27 mouse cellular contexts compared by ENCODE assay signal in genomic region chr3:72840641-72841040, GRCm38 (mm10).
A peak's percentile ranks its signal among the peaks of the same experiment; 100 is the strongest.
DNase-seq lines count a peak whose midpoint lies in the region; ATAC-seq and TF ChIP-seq lines count a peak whose summit lies in the region.
"Had no signal": no experiment of that assay in that cellular context is flagged by ENCODE, and none has a peak within 500 bp of the region (broad histone marks: within the 10 kb centered on the region; RNA-seq: fewer than 3 reads in every experiment).

No protein-coding gene starts in this region.

- WGBS in hindbrain, embryonic 14.5 days: 85% methylated on average over 2 of the region's 2 CpGs
- 77% methylated on average over 2 of the region's 2 CpGs for WGBS in hindbrain, embryonic 11.5 days
- WGBS in midbrain, postnatal 0 days: 78% methylated on average over 2 of the region's 2 CpGs
- 87% methylated on average over 2 of the region's 2 CpGs for WGBS in midbrain, embryonic 16.5 days
- WGBS in embryonic facial prominence, embryonic 14.5 days: 35% methylated on average over 2 of the region's 2 CpGs
- WGBS in lung, adult 2 months: 65% methylated on average over 2 of the region's 2 CpGs

- no peak overlapping the region for H3K9ac ChIP-seq in hindbrain, embryonic 14.5 days
- H3K9ac ChIP-seq in hindbrain, embryonic 11.5 days (ENCODE audit: low read depth, low read length): no peak overlapping the region
- no peak overlapping the region for H3K9ac ChIP-seq in midbrain, postnatal 0 days (replicated peaks; ENCODE audit: low read length, poor library complexity, severe bottlenecking)
- no peak overlapping the region for H3K9ac ChIP-seq in midbrain, embryonic 16.5 days (ENCODE audit: low read depth, low read length)
- no peak overlapping the region for H3K9ac ChIP-seq in embryonic facial prominence, embryonic 14.5 days (ENCODE audit: low read depth, low read length)
- H3K9ac ChIP-seq: embryonic facial prominence, embryonic 12.5 days; forebrain, embryonic 12.5 days; forebrain, embryonic 15.5 days; heart, embryonic 12.5 days; heart, embryonic 15.5 days; hindbrain, embryonic 15.5 days had no signal

- H3K27ac ChIP-seq in hindbrain, embryonic 14.5 days: peak overlapping the region; percentile 43; the same call in 1 of the 2 replicates
- no peak overlapping the region for H3K27ac ChIP-seq in hindbrain, embryonic 11.5 days (ENCODE audit: low read depth, low read length)
- no peak overlapping the region for H3K27ac ChIP-seq in midbrain, postnatal 0 days (ENCODE audit: low read depth, low read length)
- no peak overlapping the region for H3K27ac ChIP-seq in midbrain, embryonic 16.5 days (ENCODE audit: low read length)
- no peak overlapping the region for H3K27ac ChIP-seq in embryonic facial prominence, embryonic 14.5 days (replicated peaks; ENCODE audit: low read depth, low read length)
- H3K27ac ChIP-seq: embryonic facial prominence, embryonic 12.5 days; forebrain, embryonic 12.5 days; forebrain, embryonic 15.5 days; heart, embryonic 15.5 days; hindbrain, embryonic 15.5 days had no signal

- DNase-seq in hindbrain, embryonic 14.5 days (ENCODE audit: low spot score): no peak
- DNase-seq in hindbrain, embryonic 11.5 days (ENCODE audit: low spot score): no peak
- peak; percentile 31 for DNase-seq in midbrain, postnatal 0 days (ENCODE audit: low spot score)
- peak; percentile 10 for DNase-seq in embryonic facial prominence, embryonic 14.5 days (ENCODE audit: low spot score)
- no peak for DNase-seq in lung, adult 2 months
- DNase-seq: adrenal gland, adult 2 months; adrenal gland, postnatal 14 days; cerebellum, adult 11-12 months; cerebellum, adult 8-10 months; cerebellum, postnatal 10 days; cerebellum, postnatal 36 days; embryo, embryonic 11 days; gastrocnemius, postnatal 25 days; heart, adult 18-20 months; heart, postnatal 10 days; heart, postnatal 36 days had no signal

- H3K4me3 ChIP-seq in hindbrain, embryonic 14.5 days (replicated peaks; ENCODE audit: low read length): no peak overlapping the region
- no peak overlapping the region for H3K4me3 ChIP-seq in hindbrain, embryonic 11.5 days (ENCODE audit: low read depth, low read length)
- no peak overlapping the region for H3K4me3 ChIP-seq in midbrain, postnatal 0 days (ENCODE audit: low read depth, low read length)
- no peak overlapping the region for H3K4me3 ChIP-seq in midbrain, embryonic 16.5 days (ENCODE audit: low read depth, low read length)
- no peak overlapping the region for H3K4me3 ChIP-seq in embryonic facial prominence, embryonic 14.5 days (ENCODE audit: low read depth, low read length)
- H3K4me3 ChIP-seq in lung, adult 2 months (replicated peaks; ENCODE audit: extremely low read depth, low read depth, low read length): no peak overlapping the region
- H3K4me3 ChIP-seq: embryonic facial prominence, embryonic 12.5 days; erythroblast, embryonic 14.5 days; forebrain, embryonic 12.5 days; forebrain, embryonic 15.5 days; heart, embryonic 12.5 days; heart, embryonic 15.5 days; hindbrain, embryonic 15.5 days had no signal

- TF ChIP-seq POLR2A in lung, adult 2 months (IDR thresholded peaks at IDR 0.05; ENCODE audit: borderline replicate concordance, extremely low read depth, low read depth, low read length): no peak

- no peaks in the 10 kb centered on the region for H3K36me3 ChIP-seq in hindbrain, embryonic 14.5 days (replicated peaks; ENCODE audit: control insufficient read depth, insufficient read depth)
- H3K36me3 ChIP-seq in hindbrain, embryonic 11.5 days (ENCODE audit: control insufficient read depth, insufficient read depth, low read length): no peaks in the 10 kb centered on the region
- no peaks in the 10 kb centered on the region for H3K36me3 ChIP-seq in midbrain, postnatal 0 days (ENCODE audit: insufficient read depth, low read length)
- H3K36me3 ChIP-seq in midbrain, embryonic 16.5 days (ENCODE audit: control insufficient read depth, insufficient read depth, low read length): no peaks in the 10 kb centered on the region
- no peaks in the 10 kb centered on the region for H3K36me3 ChIP-seq in embryonic facial prominence, embryonic 14.5 days (ENCODE audit: control insufficient read depth, insufficient read depth, low read length)
- H3K36me3 ChIP-seq: embryonic facial prominence, embryonic 12.5 days; forebrain, embryonic 12.5 days; forebrain, embryonic 15.5 days; heart, embryonic 12.5 days; heart, embryonic 15.5 days; hindbrain, embryonic 15.5 days had no signal

- no peaks in the 10 kb centered on the region for H3K9me3 ChIP-seq in hindbrain, embryonic 14.5 days (ENCODE audit: control insufficient read depth, low read length)
- H3K9me3 ChIP-seq in hindbrain, embryonic 11.5 days (ENCODE audit: control insufficient read depth, low read length): no peaks in the 10 kb centered on the region
- H3K9me3 ChIP-seq in midbrain, postnatal 0 days (ENCODE audit: low read length): no peaks in the 10 kb centered on the region
- no peaks in the 10 kb centered on the region for H3K9me3 ChIP-seq in midbrain, embryonic 16.5 days (replicated peaks; ENCODE audit: control insufficient read depth, low read length, poor library complexity, severe bottlenecking)
- no peaks in the 10 kb centered on the region for H3K9me3 ChIP-seq in embryonic facial prominence, embryonic 14.5 days (ENCODE audit: control insufficient read depth, low read length)
- H3K9me3 ChIP-seq: embryonic facial prominence, embryonic 12.5 days; forebrain, embryonic 12.5 days; forebrain, embryonic 15.5 days; heart, embryonic 12.5 days; heart, embryonic 15.5 days; hindbrain, embryonic 15.5 days had no signal

- no peaks in the 10 kb centered on the region for H3K4me1 ChIP-seq in hindbrain, embryonic 14.5 days (replicated peaks; ENCODE audit: control insufficient read depth, insufficient read depth, low read length)
- H3K4me1 ChIP-seq in hindbrain, embryonic 11.5 days (replicated peaks; ENCODE audit: control insufficient read depth, insufficient read depth, low read length): no peaks in the 10 kb centered on the region
- no peaks in the 10 kb centered on the region for H3K4me1 ChIP-seq in midbrain, postnatal 0 days (ENCODE audit: insufficient read depth, low read length)
- H3K4me1 ChIP-seq in midbrain, embryonic 16.5 days (ENCODE audit: control insufficient read depth, insufficient read depth, low read length): no peaks in the 10 kb centered on the region
- H3K4me1 ChIP-seq in embryonic facial prominence, embryonic 14.5 days (ENCODE audit: control insufficient read depth, insufficient read depth, low read length): no peaks in the 10 kb centered on the region
- H3K4me1 ChIP-seq in lung, adult 2 months (ENCODE audit: control insufficient read depth, insufficient read depth, low read length): no peaks in the 10 kb centered on the region
- H3K4me1 ChIP-seq: embryonic facial prominence, embryonic 12.5 days; forebrain, embryonic 12.5 days; forebrain, embryonic 15.5 days; heart, embryonic 12.5 days; heart, embryonic 15.5 days; hindbrain, embryonic 15.5 days had no signal

- ATAC-seq in hindbrain, embryonic 14.5 days (ENCODE audit: low FRiP score): no peak
- no peak for ATAC-seq in hindbrain, embryonic 11.5 days (ENCODE audit: low FRiP score)
- ATAC-seq in midbrain, postnatal 0 days (ENCODE audit: low FRiP score): no peak
- ATAC-seq in midbrain, embryonic 16.5 days: no peak
- ATAC-seq in embryonic facial prominence, embryonic 14.5 days (ENCODE audit: low read depth): peak; percentile 22; the same call in 1 of the 2 replicates
- ATAC-seq: CD4-positive, CD25-positive, alpha-beta regulatory T cell, adult 4 months; forebrain, embryonic 15.5 days; inflammation-experienced regulatory T-cells, adult 6 months; intestine, embryonic 16.5 days had no signal

- no peak overlapping the region for H3K4me2 ChIP-seq in hindbrain, embryonic 14.5 days (replicated peaks)
- no peak overlapping the region for H3K4me2 ChIP-seq in hindbrain, embryonic 11.5 days (replicated peaks; ENCODE audit: low read depth, low read length)
- no peak overlapping the region for H3K4me2 ChIP-seq in midbrain, postnatal 0 days (ENCODE audit: low read depth, low read length, poor library complexity, severe bottlenecking)
- no peak overlapping the region for H3K4me2 ChIP-seq in midbrain, embryonic 16.5 days (ENCODE audit: low read length)
- H3K4me2 ChIP-seq in embryonic facial prominence, embryonic 14.5 days (ENCODE audit: low read depth, low read length): no peak overlapping the region
- H3K4me2 ChIP-seq: embryonic facial prominence, embryonic 12.5 days; forebrain, embryonic 12.5 days; forebrain, embryonic 15.5 days; heart, embryonic 12.5 days; heart, embryonic 15.5 days; hindbrain, embryonic 15.5 days had no signal

- no peaks in the 10 kb centered on the region for H3K27me3 ChIP-seq in hindbrain, embryonic 14.5 days (ENCODE audit: control insufficient read depth, insufficient read depth, low read length)
- H3K27me3 ChIP-seq in hindbrain, embryonic 11.5 days (ENCODE audit: control insufficient read depth, insufficient read depth, low read length): no peaks in the 10 kb centered on the region
- no peaks in the 10 kb centered on the region for H3K27me3 ChIP-seq in midbrain, postnatal 0 days (ENCODE audit: insufficient read depth, low read length)
- H3K27me3 ChIP-seq in midbrain, embryonic 16.5 days (ENCODE audit: control insufficient read depth, insufficient read depth, low read depth, low read length): no peaks in the 10 kb centered on the region
- H3K27me3 ChIP-seq in embryonic facial prominence, embryonic 14.5 days (replicated peaks; ENCODE audit: control insufficient read depth, insufficient read depth, low read length): no peaks in the 10 kb centered on the region
- H3K27me3 ChIP-seq: embryonic facial prominence, embryonic 12.5 days; forebrain, embryonic 12.5 days; forebrain, embryonic 15.5 days; heart, embryonic 12.5 days; heart, embryonic 15.5 days; hindbrain, embryonic 15.5 days had no signal

- TF ChIP-seq CTCF in midbrain, postnatal 0 days (IDR thresholded peaks at IDR 0.05): no peak
- no peak for TF ChIP-seq CTCF in lung, adult 2 months (IDR thresholded peaks at IDR 0.05; ENCODE audit: insufficient read depth, low read length)

Comparison
In these comparisons a context has a peak if more than half of its experiments do, and no peak if none do; other contexts are left out.
1. DNase-seq: peak in midbrain, postnatal 0 days (single experiment) and embryonic facial prominence, embryonic 14.5 days (single experiment); none in hindbrain, embryonic 14.5 days (single experiment), hindbrain, embryonic 11.5 days (single experiment) and lung, adult 2 months (single experiment).